7 mouse cellular contexts compared by ENCODE assay signal in the genomic region with DNA sequence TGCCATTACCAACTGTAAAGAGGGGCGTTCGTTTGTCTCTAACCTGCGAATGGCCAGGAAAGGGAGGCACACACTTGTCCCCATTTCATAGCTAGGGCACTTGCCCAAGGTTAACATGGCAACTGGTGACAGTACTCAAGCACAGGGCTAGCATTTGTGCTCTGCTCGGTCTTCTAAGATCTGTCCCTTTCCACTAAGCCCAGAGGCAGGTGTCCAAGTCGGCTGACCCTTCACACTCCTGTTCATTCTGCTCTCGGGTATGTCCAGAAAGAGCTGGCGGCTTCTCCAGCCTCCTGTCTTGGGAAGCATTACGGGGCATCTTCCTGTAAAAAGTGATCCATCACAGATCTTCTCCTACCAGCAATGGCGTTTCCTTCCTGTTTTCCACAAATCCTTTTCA. TPM values are rescaled to one million over a fixed set of nuclear protein-coding genes. Genes with fewer than 3 reads are reported as not detected.
A peak's percentile ranks its signal among the peaks of the same experiment; 100 is the strongest.
DNase-seq lines count a peak whose midpoint lies in the region; ATAC-seq lines count a peak whose summit lies in the region.

No protein-coding gene starts in this region.

- 25% methylated on average over 9 of the region's 9 CpGs for WGBS in lung, embryonic 16.5 days
- 43% methylated on average over 9 of the region's 9 CpGs for WGBS in forebrain, embryonic 16.5 days
- WGBS in limb, embryonic 10.5 days = 37% methylated on average over 9 of the region's 9 CpGs
- WGBS in stomach, embryonic 15.5 days = 22% methylated on average over 9 of the region's 9 CpGs

- H3K9me3 ChIP-seq in lung, embryonic 16.5 days (ENCODE audit: control insufficient read depth, low read length) = no peaks in the 10 kb centered on the region
- no peaks in the 10 kb centered on the region for H3K9me3 ChIP-seq in forebrain, embryonic 16.5 days (ENCODE audit: control insufficient read depth, low read length)
- no peaks in the 10 kb centered on the region for H3K9me3 ChIP-seq in limb, embryonic 10.5 days (replicated peaks)
- no peaks in the 10 kb centered on the region for H3K9me3 ChIP-seq in stomach, embryonic 15.5 days

- H3K4me3 ChIP-seq in lung, embryonic 16.5 days (ENCODE audit: low read length) = peak overlapping the region; percentile 78
- no peak overlapping the region for H3K4me3 ChIP-seq in forebrain, embryonic 16.5 days (replicated peaks; ENCODE audit: low read length)
- H3K4me3 ChIP-seq in limb, embryonic 10.5 days = peak overlapping the region; percentile 65
- peak overlapping the region; percentile 53 for H3K4me3 ChIP-seq in stomach, embryonic 15.5 days (replicated peaks)

- peak overlapping the region; percentile 100 for H3K4me2 ChIP-seq in lung, embryonic 16.5 days (ENCODE audit: low read depth, low read length)
- H3K4me2 ChIP-seq in forebrain, embryonic 16.5 days (ENCODE audit: low read length) = peak overlapping the region; percentile 94
- H3K4me2 ChIP-seq in stomach, embryonic 15.5 days = peak overlapping the region; percentile 98

- no peak overlapping the region for H3K27ac ChIP-seq in lung, embryonic 16.5 days (ENCODE audit: low read length)
- H3K27ac ChIP-seq in forebrain, embryonic 16.5 days (ENCODE audit: low read length) = no peak overlapping the region
- peak overlapping the region; percentile 82; the same call in 1 of the 2 replicates for H3K27ac ChIP-seq in limb, embryonic 10.5 days
- H3K27ac ChIP-seq in stomach, embryonic 15.5 days = no peak overlapping the region

- ATAC-seq in lung, embryonic 16.5 days (ENCODE audit: low read depth) = 0 out of 2 replicates have a peak, but pooled peaks have one; percentile 1
- no peak for ATAC-seq in forebrain, embryonic 16.5 days
- no peak for ATAC-seq in stomach, embryonic 15.5 days (ENCODE audit: insufficient read depth, low FRiP score, low read depth)

- DNase-seq in lung, postnatal 4 days = no peak
- DNase-seq in limb, embryonic 10.5 days (ENCODE audit: low spot score) = no peak
- DNase-seq in spleen, postnatal 36 days (ENCODE audit: low spot score in 2 of 2) = no peak
- no peak for DNase-seq in natural killer cell, adult 2 months (ENCODE audit: low spot score in 2 of 2)

- H3K27me3 ChIP-seq in lung, embryonic 16.5 days (ENCODE audit: control insufficient read depth, insufficient read depth, low read depth, low read length) = no peaks in the 10 kb centered on the region
- peaks cover 11% of the 10 kb centered on the region for H3K27me3 ChIP-seq in forebrain, embryonic 16.5 days (replicated peaks; ENCODE audit: control insufficient read depth, insufficient read depth, low read length)
- peaks cover 5% of the 10 kb centered on the region; the same call in 1 of the 2 replicates for H3K27me3 ChIP-seq in limb, embryonic 10.5 days (ENCODE audit: low read depth, poor library complexity, severe bottlenecking)
- no peaks in the 10 kb centered on the region for H3K27me3 ChIP-seq in stomach, embryonic 15.5 days (replicated peaks)

- H3K36me3 ChIP-seq in lung, embryonic 16.5 days (ENCODE audit: control insufficient read depth, insufficient read depth, low read length) = no peaks in the 10 kb centered on the region
- H3K36me3 ChIP-seq in forebrain, embryonic 16.5 days (ENCODE audit: control insufficient read depth, insufficient read depth) = no peaks in the 10 kb centered on the region
- H3K36me3 ChIP-seq in limb, embryonic 10.5 days = no peaks in the 10 kb centered on the region
- no peaks in the 10 kb centered on the region for H3K36me3 ChIP-seq in stomach, embryonic 15.5 days

- no peak overlapping the region; the same call in 1 of the 2 replicates for H3K9ac ChIP-seq in lung, embryonic 16.5 days (ENCODE audit: low read length)
- no peak overlapping the region for H3K9ac ChIP-seq in forebrain, embryonic 16.5 days (replicated peaks; ENCODE audit: low read depth, low read length)
- no peak overlapping the region for H3K9ac ChIP-seq in stomach, embryonic 15.5 days

- H3K4me1 ChIP-seq in lung, embryonic 16.5 days (replicated peaks; ENCODE audit: control insufficient read depth, insufficient read depth, low read length) = peaks cover 19% of the 10 kb centered on the region
- H3K4me1 ChIP-seq in forebrain, embryonic 16.5 days (replicated peaks; ENCODE audit: control insufficient read depth, insufficient read depth, low read length) = peaks cover 15% of the 10 kb centered on the region
- H3K4me1 ChIP-seq in limb, embryonic 10.5 days = peaks cover 56% of the 10 kb centered on the region
- H3K4me1 ChIP-seq in stomach, embryonic 15.5 days = peaks cover 18% of the 10 kb centered on the region

RNA-seq across cellular contexts. Expression of a gene that starts 0.4 kb away (rescaled TPM):
- polyA plus RNA-seq in lung, embryonic 16.5 days (2015; fragmentation: Nextera tagmentation; extraction: Ambion mirVana) = 32.5 and 33.5 TPM in 2 replicates
- 3.7 and 5.7 TPM in 2 replicates for polyA plus RNA-seq in forebrain, embryonic 16.5 days (2015; fragmentation: Nextera tagmentation; extraction: Ambion mirVana)
- 26.8 and 28.9 TPM in 2 replicates for polyA plus RNA-seq in limb, embryonic 10.5 days (2016; fragmentation: Nextera tagmentation; extraction: Ambion mirVana)
- 112 and 123 TPM in 2 replicates for polyA plus RNA-seq in stomach, embryonic 15.5 days (2015; fragmentation: Nextera tagmentation; extraction: Ambion mirVana)

RNA-seq across cellular contexts. Expression of a gene that starts 20.4 kb away (rescaled TPM):
- polyA plus RNA-seq in lung, embryonic 16.5 days (2015; fragmentation: Nextera tagmentation; extraction: Ambion mirVana) = 4.9 and 5.3 TPM in 2 replicates
- 2.9 and 4.2 TPM in 2 replicates for polyA plus RNA-seq in forebrain, embryonic 16.5 days (2015; fragmentation: Nextera tagmentation; extraction: Ambion mirVana)
- polyA plus RNA-seq in limb, embryonic 10.5 days (2016; fragmentation: Nextera tagmentation; extraction: Ambion mirVana) = 0.34 and 0.64 TPM in 2 replicates
- polyA plus RNA-seq in stomach, embryonic 15.5 days (2015; fragmentation: Nextera tagmentation; extraction: Ambion mirVana) = 0.84 and 1.1 TPM in 2 replicates

RNA-seq across cellular contexts. Expression of a gene that starts 34.6 kb away (rescaled TPM):
- polyA plus RNA-seq in lung, embryonic 16.5 days (2015; fragmentation: Nextera tagmentation; extraction: Ambion mirVana) = 40.2 and 40.6 TPM in 2 replicates
- 82.6 and 99.9 TPM in 2 replicates for polyA plus RNA-seq in forebrain, embryonic 16.5 days (2015; fragmentation: Nextera tagmentation; extraction: Ambion mirVana)
- polyA plus RNA-seq in limb, embryonic 10.5 days (2016; fragmentation: Nextera tagmentation; extraction: Ambion mirVana) = 44.3 and 49.1 TPM in 2 replicates
- 41.6 and 45.2 TPM in 2 replicates for polyA plus RNA-seq in stomach, embryonic 15.5 days (2015; fragmentation: Nextera tagmentation; extraction: Ambion mirVana)

RNA-seq across cellular contexts. Expression of a gene that starts 49.6 kb away (rescaled TPM):
- 0.13 and 0.23 TPM in 2 replicates for polyA plus RNA-seq in lung, embryonic 16.5 days (2015; fragmentation: Nextera tagmentation; extraction: Ambion mirVana)
- not detected in 2 replicates for polyA plus RNA-seq in forebrain, embryonic 16.5 days (2015; fragmentation: Nextera tagmentation; extraction: Ambion mirVana)
- 0.62 and 0.99 TPM in 2 replicates for polyA plus RNA-seq in limb, embryonic 10.5 days (2016; fragmentation: Nextera tagmentation; extraction: Ambion mirVana)
- polyA plus RNA-seq in stomach, embryonic 15.5 days (2015; fragmentation: Nextera tagmentation; extraction: Ambion mirVana) = 0.08 TPM in 1 of 2 replicates, not detected in the other

RNA-seq across cellular contexts. Expression of a gene that starts 51.1 kb away (rescaled TPM):
- 0.68 and 0.92 TPM in 2 replicates for polyA plus RNA-seq in lung, embryonic 16.5 days (2015; fragmentation: Nextera tagmentation; extraction: Ambion mirVana)
- polyA plus RNA-seq in forebrain, embryonic 16.5 days (2015; fragmentation: Nextera tagmentation; extraction: Ambion mirVana) = 15.5 and 16.4 TPM in 2 replicates
- polyA plus RNA-seq in limb, embryonic 10.5 days (2016; fragmentation: Nextera tagmentation; extraction: Ambion mirVana) = 0.38 and 0.62 TPM in 2 replicates
- 1.3 and 1.4 TPM in 2 replicates for polyA plus RNA-seq in stomach, embryonic 15.5 days (2015; fragmentation: Nextera tagmentation; extraction: Ambion mirVana)
